Mouse (Mus musculus) midbrain, embryonic 12.5 days (tissue): ENCODE measurements at regions not wholly inside any gene's neighbourhood (a gene's known extent, or its start where the extent isn't known, plus 50 kb on each side); places are given as distances from the start of the nearest gene placed in this dataset.
"Not testable (repeated sequence)": the region's sequence is repeated elsewhere in the genome, so short reads cannot be mapped to it uniquely, and the experiment has no call there.

Experiments
- ATAC-seq: fragments of 200-750 bp; cut with Nextera tagmentation; 2 replicates; pipeline ENCODE4 v1.8.0; 2017; ENCODE audit warnings: low read depth, moderate TSS enrichment, moderate library complexity; ENCODE audit not compliant: low FRiP score
- H3K27ac ChIP-seq: fragments of 300-500 bp; sonication (generic); replicated peaks from 2 replicates; pipeline ENCODE4 v1.5.1; 2016; ENCODE audit warnings: mild to moderate bottlenecking
- H3K27me3 ChIP-seq: fragments of 300-500 bp; sonication (generic); 2 replicates; pipeline ENCODE4 v1.6.1; 2016; ENCODE audit warnings: mild to moderate bottlenecking
- H3K36me3 ChIP-seq: fragments of 300-500 bp; sonication (generic); 2 replicates; pipeline ENCODE4 v1.6.1; 2016
- H3K4me1 ChIP-seq: fragments of 300-500 bp; sonication (generic); 2 replicates; pipeline ENCODE4 v1.6.1; 2016
- H3K4me2 ChIP-seq: fragments of 300-500 bp; sonication (generic); replicated peaks from 2 replicates; pipeline ENCODE4 v1.6.1; 2016; ENCODE audit warnings: mild to moderate bottlenecking, moderate library complexity
- H3K4me3 ChIP-seq: fragments of 300-500 bp; sonication (generic); 2 replicates; pipeline ENCODE4 v1.5.1; 2016; ENCODE audit warnings: mild to moderate bottlenecking
- H3K9ac ChIP-seq: fragments of 300-500 bp; sonication (generic); replicated peaks from 2 replicates; pipeline ENCODE4 v1.6.1; 2016; ENCODE audit warnings: mild to moderate bottlenecking, moderate library complexity
- H3K9me3 ChIP-seq: fragments of 300-500 bp; sonication (generic); 2 replicates; pipeline ENCODE4 v1.6.1; 2016; ENCODE audit warnings: mild to moderate bottlenecking
- WGBS: fragments of 180-500 bp; shearing (Covaris S2); methylation state at CpG from one replicate; pipeline ENCODE4 v1.1.7; 2016; 5-methylcytosine and 5-hydroxymethylcytosine counted together

DNA sequence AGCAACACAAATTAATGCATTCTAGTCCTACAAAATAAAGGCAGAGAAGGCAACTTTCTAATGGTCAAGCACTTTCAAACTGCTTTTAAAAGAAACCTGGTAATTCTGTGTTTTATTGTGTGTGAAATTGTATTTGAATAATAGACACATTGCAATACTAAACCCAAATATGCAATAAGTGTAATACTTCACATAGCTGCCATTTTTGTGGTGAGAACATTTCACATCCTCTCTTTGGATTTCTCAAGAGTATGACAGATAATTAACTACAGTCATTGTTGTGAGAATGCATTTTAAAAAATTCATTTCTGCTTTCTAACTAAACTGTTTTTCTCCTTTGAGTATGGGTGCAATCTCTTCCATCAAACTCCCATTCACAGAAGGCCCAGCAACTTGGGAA is 256.4 kb downstream of the Sema3d start:
- Histone ChIP-seq H3K27ac (no peak overlapping the region), H3K4me2 (no peak overlapping the region), H3K36me3 (no peaks in the 10 kb centered on the region), H3K9ac (no peak overlapping the region), H3K4me3 (no peak overlapping the region), H3K4me1 (peaks cover 4% of the 10 kb centered on the region), H3K9me3 (no peaks in the 10 kb centered on the region), H3K27me3 (no peaks in the 10 kb centered on the region)
- ATAC-seq: no peak

DNA sequence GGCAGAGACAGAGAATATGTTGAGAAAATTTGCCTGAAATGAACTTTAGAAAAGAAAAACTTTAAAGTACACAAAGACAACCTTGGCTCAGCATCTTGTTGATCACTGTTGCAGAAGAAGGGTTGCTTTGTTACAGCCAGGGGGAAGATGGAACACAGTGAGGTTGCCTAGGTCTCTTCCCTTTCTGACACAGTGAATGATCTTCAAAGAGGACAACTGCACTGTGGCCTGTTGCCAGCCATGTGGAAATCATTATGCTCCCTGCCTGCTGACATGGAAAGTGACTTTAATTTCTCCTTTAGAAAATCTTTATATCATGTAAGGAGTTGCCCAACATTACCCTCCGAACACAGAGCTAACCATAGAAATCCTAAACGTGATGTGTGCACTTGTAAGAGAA is 263.1 kb downstream of the Sema3d start:
- ATAC-seq: no peak
- Histone ChIP-seq H3K36me3 (no peaks in the 10 kb centered on the region), H3K9me3 (no peaks in the 10 kb centered on the region), H3K27me3 (no peaks in the 10 kb centered on the region), H3K27ac (no peak overlapping the region), H3K4me2 (no peak overlapping the region), H3K9ac (no peak overlapping the region), H3K4me3 (no peak overlapping the region), H3K4me1 (no peaks in the 10 kb centered on the region)
- WGBS: 57% methylated on average over 2 of the region's 2 CpGs

DNA sequence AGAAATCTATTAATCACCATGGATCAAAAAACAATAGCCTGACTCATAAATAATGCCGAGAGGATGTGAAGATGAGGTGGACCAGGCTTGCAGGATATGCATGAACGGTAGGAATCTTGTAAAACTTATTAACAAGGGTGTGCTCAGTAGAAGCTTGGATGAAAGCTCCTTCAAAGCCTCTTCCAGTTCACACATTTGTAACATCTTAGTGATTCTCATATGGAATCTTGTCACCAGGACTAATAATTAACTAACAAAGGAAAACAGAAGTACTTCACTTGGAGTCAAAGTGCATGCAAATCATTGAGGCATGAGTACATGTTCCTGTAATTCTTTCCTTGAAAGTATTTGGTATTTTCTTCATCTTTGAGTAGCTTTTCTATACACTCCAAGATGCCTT is 290.5 kb downstream of the Sema3d start:
- Histone ChIP-seq H3K4me2 (no peak overlapping the region), H3K27me3 (no peaks in the 10 kb centered on the region), H3K9ac (no peak overlapping the region), H3K4me1 (no peaks in the 10 kb centered on the region), H3K27ac (no peak overlapping the region), H3K4me3 (no peak overlapping the region), H3K36me3 (no peaks in the 10 kb centered on the region), H3K9me3 (no peaks in the 10 kb centered on the region)
- 90% methylated on average over 2 of the region's 2 CpGs for WGBS
- ATAC-seq: no peak

DNA sequence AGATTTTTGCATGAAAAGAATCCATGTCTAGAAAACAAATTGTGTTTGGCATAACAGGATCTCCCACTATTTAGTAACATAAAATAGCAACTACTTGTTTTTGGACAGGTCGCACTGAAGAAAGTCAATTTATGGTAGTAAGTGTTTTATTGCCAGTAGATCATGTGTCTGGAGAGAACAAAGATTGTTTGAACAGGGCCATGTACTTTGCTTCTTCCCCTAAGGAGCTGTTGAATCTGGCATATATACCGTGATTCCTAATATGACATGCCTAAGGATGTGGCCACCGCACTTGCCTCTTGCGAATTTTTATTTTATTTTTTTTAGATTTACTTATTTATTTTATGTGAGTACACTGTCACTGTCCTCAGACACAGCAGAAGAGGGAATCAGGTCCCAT is 290.9 kb downstream of the Sema3d start:
- ATAC-seq: no peak
- H3K27me3 ChIP-seq: no peaks in the 10 kb centered on the region
- H3K4me2 ChIP-seq: no peak overlapping the region
- no peaks in the 10 kb centered on the region for H3K36me3 ChIP-seq
- no peak overlapping the region for H3K4me3 ChIP-seq
- 91% methylated on average over 4 of the region's 4 CpGs for WGBS
- H3K9ac ChIP-seq: no peak overlapping the region
- no peak overlapping the region for H3K27ac ChIP-seq
- H3K9me3 ChIP-seq: no peaks in the 10 kb centered on the region
- H3K4me1 ChIP-seq: no peaks in the 10 kb centered on the region

DNA sequence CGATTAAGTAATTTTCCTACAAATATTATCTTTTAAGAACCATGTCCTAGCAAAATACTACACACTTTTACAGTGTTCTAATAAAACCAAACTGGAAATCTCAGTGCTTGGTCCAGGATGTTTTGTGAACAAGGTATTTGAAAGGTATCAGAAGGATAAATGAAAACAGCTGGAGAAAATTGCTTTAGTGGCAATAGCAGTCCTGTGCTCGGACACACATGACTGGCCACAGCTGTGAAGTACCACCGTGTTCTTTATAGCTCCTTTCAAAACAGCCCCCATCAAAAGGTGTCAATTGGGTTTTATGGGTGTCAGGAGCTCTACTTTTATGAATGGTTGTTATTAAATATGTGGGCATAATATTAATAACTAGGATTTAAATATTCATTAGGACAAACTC is 293.5 kb downstream of the Sema3d start:
- Histone ChIP-seq H3K27ac (no peak overlapping the region), H3K36me3 (no peaks in the 10 kb centered on the region), H3K9me3 (no peaks in the 10 kb centered on the region), H3K4me2 (no peak overlapping the region), H3K9ac (no peak overlapping the region), H3K4me1 (no peaks in the 10 kb centered on the region), H3K27me3 (no peaks in the 10 kb centered on the region), H3K4me3 (no peak overlapping the region)
- no peak for ATAC-seq
- 63% methylated on average over 3 of the region's 3 CpGs for WGBS

DNA sequence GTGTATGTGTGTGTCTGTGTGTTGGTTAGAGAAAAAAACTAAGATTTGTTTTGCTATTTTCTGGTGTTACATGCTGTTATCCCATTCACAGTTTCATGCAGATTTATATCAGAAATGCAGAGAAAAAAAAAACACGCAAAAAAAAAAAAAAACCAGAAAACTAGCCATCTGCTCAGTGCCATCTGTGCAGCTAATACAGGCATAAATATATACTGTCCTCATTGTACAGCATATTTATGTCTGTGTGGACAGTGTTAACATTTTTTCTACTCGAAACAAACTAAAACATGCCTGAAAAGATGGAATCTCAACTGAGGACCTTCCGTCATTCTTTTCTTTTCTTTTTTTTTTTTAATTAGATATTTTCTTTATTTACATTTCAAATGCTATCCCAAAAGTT is 331.7 kb downstream of the Sema3d start:
- ATAC-seq: no peak
- Histone ChIP-seq H3K9me3 (peaks cover 8% of the 10 kb centered on the region), H3K36me3 (no peaks in the 10 kb centered on the region), H3K27me3 (no peaks in the 10 kb centered on the region), H3K27ac (no peak overlapping the region), H3K4me1 (no peaks in the 10 kb centered on the region), H3K4me2 (no peak overlapping the region), H3K4me3 (no peak overlapping the region), H3K9ac (no peak overlapping the region)
- WGBS: 89% methylated on average over 3 of the region's 3 CpGs

DNA sequence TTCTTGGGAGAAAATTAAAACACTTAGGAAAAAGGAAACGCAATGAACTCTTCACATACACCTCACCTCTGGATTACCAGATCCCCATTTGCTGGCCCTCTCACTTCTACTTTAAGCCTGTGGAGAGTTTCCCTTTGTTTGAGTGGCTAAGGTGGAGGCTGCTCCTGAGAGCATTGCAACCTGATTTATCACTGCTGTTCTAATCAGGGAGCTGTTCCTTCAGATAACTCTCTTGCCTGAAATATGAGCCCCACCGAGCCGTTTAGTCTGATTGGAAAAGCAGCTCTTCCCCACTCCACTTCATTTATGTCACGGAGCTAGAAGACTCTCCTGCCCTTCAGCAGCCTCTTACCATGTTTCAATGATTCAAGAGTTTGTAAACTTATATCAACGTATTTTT is 368.3 kb downstream of the Sema3d start:
- Histone ChIP-seq H3K9me3 (no peaks in the 10 kb centered on the region), H3K9ac (no peak overlapping the region), H3K4me3 (no peak overlapping the region), H3K27ac (no peak overlapping the region), H3K4me1 (no peaks in the 10 kb centered on the region), H3K36me3 (no peaks in the 10 kb centered on the region), H3K4me2 (no peak overlapping the region), H3K27me3 (no peaks in the 10 kb centered on the region)
- ATAC-seq: no peak
- 55% methylated on average over 5 of the region's 5 CpGs for WGBS

DNA sequence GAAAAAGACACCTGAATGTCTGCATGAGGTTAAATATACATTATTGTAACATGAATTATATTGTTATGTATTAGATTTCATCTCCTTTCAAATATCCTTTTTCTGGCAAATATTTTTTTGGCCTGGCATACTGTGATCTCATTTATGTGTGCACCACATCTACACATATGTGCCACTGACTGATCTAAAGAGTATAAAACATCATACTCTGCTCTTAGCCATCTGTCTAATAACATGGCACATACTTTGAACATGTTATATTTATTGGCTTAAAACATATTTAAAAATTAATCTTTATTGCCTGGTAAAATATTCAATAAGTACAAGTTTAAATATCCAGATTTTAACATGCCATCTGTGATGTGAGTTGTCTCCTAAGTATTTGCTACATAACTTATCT is 365.6 kb upstream of the Sema3a start:
- Histone ChIP-seq H3K4me3 (no peak overlapping the region), H3K4me1 (no peaks in the 10 kb centered on the region), H3K9me3 (no peaks in the 10 kb centered on the region), H3K9ac (no peak overlapping the region), H3K4me2 (no peak overlapping the region), H3K27ac (no peak overlapping the region), H3K36me3 (no peaks in the 10 kb centered on the region), H3K27me3 (no peaks in the 10 kb centered on the region)
- ATAC-seq: no peak

DNA sequence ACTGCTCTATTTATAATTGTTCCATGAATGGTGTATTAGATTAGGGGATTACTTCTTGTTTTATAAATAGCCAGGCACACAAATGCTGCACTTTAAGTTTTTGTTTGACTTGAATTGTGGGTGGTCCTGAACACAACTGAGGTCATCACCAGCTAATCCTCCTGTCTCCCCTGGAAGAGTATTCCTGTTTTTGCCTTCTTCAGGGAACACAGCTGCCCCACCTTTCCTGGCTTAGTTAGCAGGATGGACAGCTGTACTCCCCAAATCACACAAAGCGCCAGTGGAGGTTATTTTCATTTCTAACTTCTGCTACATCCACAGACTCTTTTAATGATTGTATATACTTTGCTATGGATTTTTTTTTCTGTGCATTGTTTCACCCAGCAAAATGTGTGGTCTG is 357.8 kb upstream of the Sema3a start:
- Histone ChIP-seq H3K9me3 (no peaks in the 10 kb centered on the region), H3K4me1 (no peaks in the 10 kb centered on the region), H3K27me3 (no peaks in the 10 kb centered on the region), H3K9ac (no peak overlapping the region), H3K27ac (no peak overlapping the region), H3K36me3 (no peaks in the 10 kb centered on the region), H3K4me2 (no peak overlapping the region), H3K4me3 (no peak overlapping the region)
- 22% methylated on average over 1 of the region's 1 CpGs for WGBS
- ATAC-seq: no peak

DNA sequence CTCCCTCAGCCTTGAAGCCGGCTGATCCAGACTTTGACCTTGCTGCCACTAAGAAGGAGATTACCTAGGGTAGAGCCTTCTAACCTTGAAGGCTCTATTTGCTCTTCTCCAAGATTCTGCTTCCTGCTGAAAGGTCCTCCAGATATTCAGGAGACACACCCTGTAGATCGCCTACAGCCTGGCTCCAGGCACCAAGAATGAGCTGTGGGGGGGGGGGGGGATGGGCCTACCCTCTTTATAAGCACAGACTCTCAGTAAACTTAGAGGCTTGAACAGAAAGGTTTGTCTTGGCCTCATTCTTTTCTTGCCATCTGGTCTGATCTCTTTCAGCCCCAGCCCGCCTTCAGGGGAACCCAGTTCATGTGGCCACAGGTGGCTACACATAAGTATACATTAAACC is 342.5 kb upstream of the Sema3a start:
- H3K27ac ChIP-seq: no peak overlapping the region
- no peaks in the 10 kb centered on the region for H3K36me3 ChIP-seq
- no peak overlapping the region for H3K4me3 ChIP-seq
- no peak overlapping the region for H3K4me2 ChIP-seq
- no peak overlapping the region for H3K9ac ChIP-seq
- H3K27me3 ChIP-seq: no peaks in the 10 kb centered on the region
- H3K4me1 ChIP-seq: no peaks in the 10 kb centered on the region
- no peaks in the 10 kb centered on the region for H3K9me3 ChIP-seq
- WGBS: 81% methylated on average over 3 of the region's 3 CpGs
- ATAC-seq: no peak

DNA sequence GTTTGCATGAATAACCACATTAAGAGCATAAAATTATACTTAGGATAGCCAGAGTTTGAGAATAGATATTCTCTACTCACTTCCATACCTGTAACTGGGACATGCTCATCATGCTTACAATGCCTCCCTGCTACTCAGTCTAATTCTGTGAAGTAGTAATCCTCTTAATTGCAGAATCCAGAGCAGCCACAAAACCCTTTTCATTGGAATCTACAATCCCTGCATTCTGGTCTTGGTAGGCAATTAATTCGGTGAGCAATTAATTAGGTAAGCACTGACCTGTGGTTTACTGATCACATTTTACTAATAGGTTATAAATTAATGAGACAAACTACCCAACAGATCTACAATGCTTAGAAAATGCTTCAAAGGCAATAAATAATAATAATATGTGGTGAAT is 316.5 kb upstream of the Sema3a start:
- no peaks in the 10 kb centered on the region for H3K27me3 ChIP-seq
- no peaks in the 10 kb centered on the region for H3K4me1 ChIP-seq
- ATAC-seq: no peak
- H3K27ac ChIP-seq: no peak overlapping the region
- no peak overlapping the region for H3K4me2 ChIP-seq
- 77% methylated on average over 1 of the region's 1 CpGs for WGBS
- no peak overlapping the region for H3K4me3 ChIP-seq
- no peak overlapping the region for H3K9ac ChIP-seq
- no peaks in the 10 kb centered on the region for H3K36me3 ChIP-seq
- no peaks in the 10 kb centered on the region for H3K9me3 ChIP-seq

DNA sequence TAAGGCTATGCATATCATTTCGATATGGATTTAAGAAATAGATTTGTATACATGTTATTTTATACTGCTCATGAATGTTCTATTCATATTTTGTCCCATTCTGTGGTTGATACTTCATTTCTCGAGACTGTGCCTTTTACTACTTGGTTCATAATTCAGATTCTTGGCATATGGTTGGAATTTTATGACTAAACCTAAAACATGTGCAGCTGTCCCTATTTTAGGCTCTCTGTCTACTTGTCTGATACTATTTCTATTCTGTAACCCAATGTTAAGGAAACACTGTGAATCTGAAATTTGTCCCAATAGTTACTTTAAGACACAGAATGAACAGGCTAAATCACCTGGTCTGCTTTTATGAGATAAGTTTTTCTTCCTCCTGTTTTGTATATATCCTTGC is 315.3 kb upstream of the Sema3a start:
- 81% methylated on average over 2 of the region's 2 CpGs for WGBS
- no peak for ATAC-seq

DNA sequence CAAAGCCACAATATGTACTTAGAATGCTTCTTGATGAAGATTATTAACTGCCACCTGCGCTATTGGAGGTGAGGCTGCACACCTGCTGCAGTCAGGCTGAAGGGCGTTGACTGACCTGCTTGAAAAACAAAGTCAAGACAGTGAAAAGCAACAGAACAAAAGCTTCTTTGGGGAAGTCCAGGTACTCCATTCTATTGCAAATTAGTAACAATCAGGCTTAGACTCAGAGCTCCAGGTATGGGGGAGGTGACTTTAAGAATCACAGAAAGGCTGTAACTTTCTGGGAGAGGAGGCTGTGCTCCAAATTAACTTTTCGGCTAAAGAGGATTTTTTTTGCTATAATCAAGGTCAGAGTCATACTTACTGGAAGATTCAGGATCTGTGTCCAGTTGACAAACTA is 278.0 kb upstream of the Sema3a start:
- H3K36me3 ChIP-seq, H3K27ac ChIP-seq, H3K9me3 ChIP-seq, H3K4me2 ChIP-seq, H3K4me3 ChIP-seq, ATAC-seq, H3K4me1 ChIP-seq, H3K27me3 ChIP-seq, H3K9ac ChIP-seq: not testable (repeated sequence)
- 82% methylated on average over 3 of the region's 3 CpGs for WGBS

More for the DNA sequence above, 315.3 kb upstream of the Sema3a start:
- no peaks in the 10 kb centered on the region for H3K4me1 ChIP-seq
- no peaks in the 10 kb centered on the region for H3K36me3 ChIP-seq
- no peak overlapping the region for H3K4me2 ChIP-seq
- H3K27ac ChIP-seq: no peak overlapping the region
- H3K9ac ChIP-seq: no peak overlapping the region
- H3K27me3 ChIP-seq: no peaks in the 10 kb centered on the region
- H3K9me3 ChIP-seq: no peaks in the 10 kb centered on the region
- no peak overlapping the region for H3K4me3 ChIP-seq
